Mouse (Mus musculus) thymus, postnatal 0 days (tissue): ENCODE measurements at regions not wholly inside any gene's neighbourhood (a gene's known extent, or its start where the extent isn't known, plus 50 kb on each side); places are given as distances from the start of the nearest gene placed in this dataset. TPM values are rescaled to one million over a fixed set of nuclear protein-coding genes. Genes with fewer than 3 reads are reported as not detected.

Experiments used
- microRNA-seq: library from miRNA; unstranded; fragments of <30 nt; microRNA quantifications from one replicate; pipeline ENCODE4, GENCODE M21; 2016; ENCODE audit warnings: borderline number of aligned reads

Small RNA genes in the stretch of these regions (microRNA-seq; reads per million reads assigned to microRNA genes)
- gene Mir6350: not detected
